Mouse (Mus musculus): ENCODE measurements at regions not wholly inside any gene's neighbourhood (a gene's known extent, or its start where the extent isn't known, plus 50 kb on each side); places are given as distances from the start of the nearest gene placed in this dataset.

- H3K4me2 ChIP-seq (ENCODE audit: low read length): no peak overlapping the region
- no peaks in the 10 kb centered on the region for H3K9me3 ChIP-seq (replicated peaks; ENCODE audit: control insufficient read depth, low read length)
- ATAC-seq (no peak), DNase-seq (ENCODE audit: low spot score) (no peak)
- H3K36me3 ChIP-seq (ENCODE audit: control insufficient read depth, insufficient read depth, low read length): no peaks in the 10 kb centered on the region
- H3K4me1 ChIP-seq (ENCODE audit: control insufficient read depth, insufficient read depth, low read length): no peaks in the 10 kb centered on the region
- no peak overlapping the region for H3K4me3 ChIP-seq (ENCODE audit: low read depth, low read length)
- H3K27ac ChIP-seq (ENCODE audit: low read depth, low read length): no peak overlapping the region
- H3K27me3 ChIP-seq (replicated peaks; ENCODE audit: control insufficient read depth, insufficient read depth, low read length): no peaks in the 10 kb centered on the region
- 28% methylated on average over 12 of the region's 12 CpGs for WGBS
- H3K9ac ChIP-seq (ENCODE audit: low read length): no peak overlapping the region
Measured at GRCm38 (mm10) chr2:160093078-160093477, 240.9 kb downstream of the Gm826 start.

GRCm38 (mm10) chr2:160085999-160086398 is 248.0 kb downstream of the Gm826 start:
- Histone ChIP-seq H3K27ac (ENCODE audit: low read depth, low read length) (no peak overlapping the region), H3K4me2 (ENCODE audit: low read length) (no peak overlapping the region), H3K4me1 (ENCODE audit: control insufficient read depth, insufficient read depth, low read length) (no peaks in the 10 kb centered on the region), H3K27me3 (replicated peaks; ENCODE audit: control insufficient read depth, insufficient read depth, low read length) (no peaks in the 10 kb centered on the region), H3K36me3 (ENCODE audit: control insufficient read depth, insufficient read depth, low read length) (no peaks in the 10 kb centered on the region), H3K9ac (ENCODE audit: low read length) (no peak overlapping the region), H3K4me3 (ENCODE audit: low read depth, low read length) (no peak overlapping the region), H3K9me3 (replicated peaks; ENCODE audit: control insufficient read depth, low read length) (no peaks in the 10 kb centered on the region)
- DNase-seq (ENCODE audit: low spot score) (no peak), ATAC-seq (no peak)
- 83% methylated on average over 4 of the region's 4 CpGs for whole genome bisulfite sequencing

GRCm38 (mm10) chr2:160083674-160084073 is 250.3 kb downstream of the Gm826 start:
- H3K4me3 ChIP-seq (ENCODE audit: low read depth, low read length): no peak overlapping the region
- H3K27ac ChIP-seq (ENCODE audit: low read depth, low read length): no peak overlapping the region
- no peak overlapping the region for H3K9ac ChIP-seq (ENCODE audit: low read length)
- no peaks in the 10 kb centered on the region for H3K27me3 ChIP-seq (replicated peaks; ENCODE audit: control insufficient read depth, insufficient read depth, low read length)
- ATAC-seq: no peak
- H3K4me1 ChIP-seq (ENCODE audit: control insufficient read depth, insufficient read depth, low read length): no peaks in the 10 kb centered on the region
- no peaks in the 10 kb centered on the region for H3K9me3 ChIP-seq (replicated peaks; ENCODE audit: control insufficient read depth, low read length)
- no peak for DNase-seq (ENCODE audit: low spot score)
- H3K36me3 ChIP-seq (ENCODE audit: control insufficient read depth, insufficient read depth, low read length): no peaks in the 10 kb centered on the region
- 88% methylated on average over 4 of the region's 4 CpGs for WGBS
- no peak overlapping the region for H3K4me2 ChIP-seq (ENCODE audit: low read length)

- 80% methylated on average over 5 of the region's 5 CpGs for WGBS
- Histone ChIP-seq H3K4me3 (ENCODE audit: low read depth, low read length) (no peak overlapping the region), H3K9me3 (replicated peaks; ENCODE audit: control insufficient read depth, low read length) (no peaks in the 10 kb centered on the region), H3K36me3 (ENCODE audit: control insufficient read depth, insufficient read depth, low read length) (no peaks in the 10 kb centered on the region), H3K9ac (ENCODE audit: low read length) (no peak overlapping the region), H3K4me1 (ENCODE audit: control insufficient read depth, insufficient read depth, low read length) (no peaks in the 10 kb centered on the region), H3K27ac (ENCODE audit: low read depth, low read length) (no peak overlapping the region), H3K27me3 (replicated peaks; ENCODE audit: control insufficient read depth, insufficient read depth, low read length) (no peaks in the 10 kb centered on the region), H3K4me2 (ENCODE audit: low read length) (no peak overlapping the region)
- no peak for DNase-seq (ENCODE audit: low spot score)
- ATAC-seq: no peak
Measured at GRCm38 (mm10) chr2:160082106-160082653, 251.8 kb downstream of the Gm826 start.

- Histone ChIP-seq H3K36me3 (ENCODE audit: control insufficient read depth, insufficient read depth, low read length) (no peaks in the 10 kb centered on the region), H3K9ac (ENCODE audit: low read length) (no peak overlapping the region), H3K4me3 (ENCODE audit: low read depth, low read length) (no peak overlapping the region), H3K4me1 (ENCODE audit: control insufficient read depth, insufficient read depth, low read length) (no peaks in the 10 kb centered on the region), H3K9me3 (replicated peaks; ENCODE audit: control insufficient read depth, low read length) (no peaks in the 10 kb centered on the region), H3K27ac (ENCODE audit: low read depth, low read length) (no peak overlapping the region), H3K4me2 (ENCODE audit: low read length) (no peak overlapping the region), H3K27me3 (replicated peaks; ENCODE audit: control insufficient read depth, insufficient read depth, low read length) (no peaks in the 10 kb centered on the region)
- DNase-seq (ENCODE audit: low spot score): no peak
- WGBS: 65% methylated on average over 3 of the region's 3 CpGs
- ATAC-seq: no peak
Measured at GRCm38 (mm10) chr2:160075694-160076093, 258.3 kb downstream of the Gm826 start.

GRCm38 (mm10) chr2:160070441-160070840 is 263.5 kb downstream of the Gm826 start:
- Histone ChIP-seq H3K27ac (ENCODE audit: low read depth, low read length) (no peak overlapping the region), H3K9ac (ENCODE audit: low read length) (no peak overlapping the region), H3K36me3 (ENCODE audit: control insufficient read depth, insufficient read depth, low read length) (no peaks in the 10 kb centered on the region), H3K4me1 (ENCODE audit: control insufficient read depth, insufficient read depth, low read length) (peaks cover 7% of the 10 kb centered on the region), H3K27me3 (replicated peaks; ENCODE audit: control insufficient read depth, insufficient read depth, low read length) (no peaks in the 10 kb centered on the region), H3K4me2 (ENCODE audit: low read length) (no peak overlapping the region), H3K9me3 (replicated peaks; ENCODE audit: control insufficient read depth, low read length) (no peaks in the 10 kb centered on the region), H3K4me3 (ENCODE audit: low read depth, low read length) (no peak overlapping the region)
- ATAC-seq: no peak
- DNase-seq (ENCODE audit: low spot score): no peak
- 95% methylated on average over 2 of the region's 2 CpGs for WGBS

GRCm38 (mm10) chr2:160068772-160069171 is 265.2 kb downstream of the Gm826 start:
- Histone ChIP-seq H3K9me3 (replicated peaks; ENCODE audit: control insufficient read depth, low read length) (no peaks in the 10 kb centered on the region), H3K27ac (ENCODE audit: low read depth, low read length) (no peak overlapping the region), H3K4me1 (ENCODE audit: control insufficient read depth, insufficient read depth, low read length) (peaks cover 7% of the 10 kb centered on the region), H3K36me3 (ENCODE audit: control insufficient read depth, insufficient read depth, low read length) (no peaks in the 10 kb centered on the region), H3K27me3 (replicated peaks; ENCODE audit: control insufficient read depth, insufficient read depth, low read length) (no peaks in the 10 kb centered on the region), H3K4me2 (ENCODE audit: low read length) (no peak overlapping the region), H3K9ac (ENCODE audit: low read length) (no peak overlapping the region), H3K4me3 (ENCODE audit: low read depth, low read length) (no peak overlapping the region)
- no peak for DNase-seq (ENCODE audit: low spot score)
- 90% methylated on average over 4 of the region's 4 CpGs for WGBS
- no peak for ATAC-seq

- ATAC-seq (no peak), DNase-seq (ENCODE audit: low spot score) (no peak)
- Histone ChIP-seq H3K9ac (ENCODE audit: low read length) (no peak overlapping the region), H3K9me3 (replicated peaks; ENCODE audit: control insufficient read depth, low read length) (no peaks in the 10 kb centered on the region), H3K36me3 (ENCODE audit: control insufficient read depth, insufficient read depth, low read length) (no peaks in the 10 kb centered on the region), H3K4me1 (ENCODE audit: control insufficient read depth, insufficient read depth, low read length) (peaks cover 7% of the 10 kb centered on the region), H3K4me3 (ENCODE audit: low read depth, low read length) (no peak overlapping the region), H3K4me2 (ENCODE audit: low read length) (no peak overlapping the region), H3K27me3 (replicated peaks; ENCODE audit: control insufficient read depth, insufficient read depth, low read length) (no peaks in the 10 kb centered on the region), H3K27ac (ENCODE audit: low read depth, low read length) (no peak overlapping the region)
- 74% methylated on average over 9 of the region's 9 CpGs for WGBS
Measured at GRCm38 (mm10) chr2:160067904-160068303, 266.1 kb downstream of the Gm826 start.

GRCm38 (mm10) chr2:160066491-160067303 is 267.3 kb downstream of the Gm826 start:
- Histone ChIP-seq H3K27me3 (replicated peaks; ENCODE audit: control insufficient read depth, insufficient read depth, low read length) (no peaks in the 10 kb centered on the region), H3K4me2 (ENCODE audit: low read length) (no peak overlapping the region), H3K9me3 (replicated peaks; ENCODE audit: control insufficient read depth, low read length) (no peaks in the 10 kb centered on the region), H3K36me3 (ENCODE audit: control insufficient read depth, insufficient read depth, low read length) (no peaks in the 10 kb centered on the region), H3K9ac (ENCODE audit: low read length) (no peak overlapping the region), H3K4me1 (ENCODE audit: control insufficient read depth, insufficient read depth, low read length) (peaks cover 7% of the 10 kb centered on the region), H3K4me3 (ENCODE audit: low read depth, low read length) (no peak overlapping the region), H3K27ac (ENCODE audit: low read depth, low read length) (no peak overlapping the region)
- whole genome bisulfite sequencing: 14% methylated on average over 6 of the region's 6 CpGs
- ATAC-seq (no peak), DNase-seq (ENCODE audit: low spot score) (peak; percentile 51)

Measured in forebrain, embryonic 14.5 days (tissue).